Mouse (Mus musculus) myocyte (in vitro differentiated cells): ENCODE data around the gene Kctd2.

Experiments used
- E2F4 ChIP-seq: IDR thresholded peaks from one replicate; pipeline ENCODE4 v1.6.1; 2011; ENCODE audit warnings: mild to moderate bottlenecking, control low read depth, moderate library complexity; ENCODE audit not compliant: insufficient read depth
- MAX ChIP-seq: IDR thresholded peaks from one replicate; pipeline ENCODE4 v1.6.1; 2011; ENCODE audit warnings: low read depth, mild to moderate bottlenecking, control low read depth
- MYOG ChIP-seq, 3 experiments: IDR thresholded peaks; one replicate each; pipeline ENCODE4 v1.6.1; 2011; ENCODE audit warnings: control low read depth in 2 of 3, low read depth in 2 of 3, mild to moderate bottlenecking in 2 of 3; ENCODE audit not compliant: insufficient read length in 2 of 3, control insufficient read depth in 1 of 3, insufficient read depth in 1 of 3
- POLR2A ChIP-seq: IDR thresholded peaks from one replicate; pipeline ENCODE4 v1.6.1; 2011; ENCODE audit warnings: low read depth, mild to moderate bottlenecking, control low read depth, moderate library complexity; ENCODE audit not compliant: insufficient read length
- POLR2AphosphoS2 ChIP-seq: IDR thresholded peaks from one replicate; pipeline ENCODE4 v1.6.1; 2011; ENCODE audit warnings: low read depth, control low read depth; ENCODE audit not compliant: insufficient read length
- REST ChIP-seq: IDR thresholded peaks from one replicate; pipeline ENCODE4 v1.6.1; 2011; ENCODE audit warnings: mild to moderate bottlenecking, control low read depth, moderate library complexity; ENCODE audit not compliant: insufficient read depth, insufficient read length
- TCF12 ChIP-seq: IDR thresholded peaks from one replicate; pipeline ENCODE4 v1.6.1; 2011; ENCODE audit warnings: mild to moderate bottlenecking, control low read depth; ENCODE audit not compliant: poor library complexity, insufficient read depth, severe bottlenecking
- TCF3 ChIP-seq: IDR thresholded peaks from one replicate; pipeline ENCODE4 v1.6.1; 2011; ENCODE audit warnings: low read depth, control low read depth; ENCODE audit not compliant: insufficient read length
- USF1 ChIP-seq: IDR thresholded peaks from one replicate; pipeline ENCODE4 v1.6.1; 2011; ENCODE audit warnings: low read depth, mild to moderate bottlenecking, control low read depth, moderate library complexity

DNA sequence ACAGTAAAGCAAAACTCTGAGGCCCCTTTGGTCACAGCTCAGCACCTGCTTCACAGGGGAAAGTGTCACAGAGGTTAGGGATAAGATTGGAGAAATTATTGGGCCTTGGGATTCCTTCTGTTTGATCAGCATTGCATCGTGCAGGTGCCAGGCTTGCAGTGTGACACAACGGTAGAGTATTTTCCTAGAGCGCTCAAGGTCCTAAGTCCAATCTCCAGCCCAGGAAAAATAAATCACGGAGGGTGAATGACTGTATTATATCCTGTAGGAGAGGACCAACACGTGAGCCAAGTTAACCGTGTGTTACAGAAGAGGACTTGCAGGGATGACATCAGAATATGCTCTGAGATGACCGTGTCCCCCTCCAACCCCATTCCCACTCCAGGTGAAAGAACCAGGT lies 30.2 kb downstream of the Kctd2 start:
- TF ChIP-seq TCF12 (no peak), MYOG (IDR thresholded peaks at IDR 0.05; ENCODE audit: control insufficient read depth in 1 of 3, insufficient read depth in 1 of 3, insufficient read length in 2 of 3, low read depth in 2 of 3) (no peak), POLR2A (no peak), MAX (no peak), E2F4 (no peak), REST (no peak), POLR2AphosphoS2 (no peak), TCF3 (no peak), USF1 (no peak)
